Mouse (Mus musculus) lung, postnatal 0 days (tissue): ENCODE results near the gene Klhdc8a.

Experiments used
- CTCF ChIP-seq: IDR thresholded peaks from 2 replicates; pipeline ENCODE4 v1.5.1; 2016; ENCODE audit warnings: antibody characterized with exemption, mild to moderate bottlenecking
- EP300 ChIP-seq: IDR thresholded peaks from 2 replicates; pipeline ENCODE4 v1.6.1; 2016; ENCODE audit warnings: antibody characterized with exemption, mild to moderate bottlenecking, control low read depth

- no peak for TF ChIP-seq CTCF
- no peak for TF ChIP-seq EP300
Observed at GRCm38 (mm10) chr1:132286735-132287134, 11.7 kb upstream of the Klhdc8a start.
